Mouse (Mus musculus) left cerebral cortex, adult 2 months (tissue): Measurements from ENCODE around the gene Sf3b5. TPM values are rescaled to one million over a fixed set of nuclear protein-coding genes. Genes with fewer than 3 reads are reported as not detected.

Experiments
- DNase-seq, 2 experiments: peaks; one replicate each; pipeline ENCODE4 v3.0.0; 2021 to 2022; ENCODE audit warnings: low spot score in 2 of 2, mixed read lengths in 1 of 2; ENCODE audit errors: extremely low spot score in 1 of 2
- H3K27ac ChIP-seq: fragments of 200-600 bp; 2 replicates; pipeline ENCODE4 v1.8.1; 2022
- H3K4me3 ChIP-seq: fragments of 200-600 bp; 2 replicates; pipeline ENCODE4 v1.8.1; 2022
- CTCF ChIP-seq: fragments of 200-600 bp; IDR thresholded peaks from 2 replicates; pipeline ENCODE4 v1.8.1; 2022; ENCODE audit warnings: antibody characterized with exemption, mild to moderate bottlenecking, moderate library complexity
- intact Hi-C: fragments of 180-260 bp; cut with DNase I; formaldehyde crosslinking; loops from one replicate; pipeline ENCODE4 v1.15.1; 2025
- long read RNA-seq, 2 experiments: library from polyadenylated mRNA; stranded (forward); transcript quantifications; one replicate each; pipeline ENCODE4 v2.0.0; 2021; ENCODE audit warnings: borderline mapping rate in 2 of 2
- total RNA-seq, 2 experiments: library from RNA; stranded (reverse); gene quantifications; 2 replicates each; pipeline ENCODE4 v1.2.3; 2021

Sf3b5 gene
- total RNA-seq = 1 to 10 TPM; 7.8 to 7.9 TPM
- long read RNA-seq, experiment 1, transcript Sf3b5-201 (1 exons, 3,841 nt) = major isoform, 61 of 61 reads
- long read RNA-seq, experiment 1, partial matches to known transcripts = 0 of 61 reads
- long read RNA-seq, experiment 1, other reads (novel, unspliced or antisense) = 0 of 61 reads
- long read RNA-seq, experiment 2, transcript Sf3b5-201 (1 exons, 3,841 nt) = major isoform, 33 of 33 reads
- long read RNA-seq, experiment 2, partial matches to known transcripts = 0 of 33 reads
- long read RNA-seq, experiment 2, other reads (novel, unspliced or antisense) = 0 of 33 reads

DNA sequence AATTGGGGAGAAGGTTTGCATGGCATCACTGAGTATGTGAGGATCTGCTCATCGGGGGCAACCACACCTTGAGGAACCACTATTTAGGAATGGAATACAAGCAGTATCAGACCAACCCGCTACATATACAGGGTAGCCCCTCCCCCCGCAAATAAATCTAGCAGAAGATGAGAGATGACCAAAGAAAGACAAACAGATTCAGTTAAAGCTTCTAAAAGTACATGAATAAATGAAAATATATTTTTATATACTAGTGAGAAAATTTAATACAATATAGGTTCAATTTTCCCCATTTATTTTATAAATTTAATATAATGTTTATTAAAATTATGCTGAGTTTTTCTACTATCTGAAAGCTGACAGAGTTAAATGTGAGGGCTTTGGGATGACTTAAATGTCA is at the start of gene Sf3b5:
Gene Sf3b5 (plus strand): TSS at position 301 of the 400 bp plus-strand sequence.
- Histone ChIP-seq H3K4me3 (no peak within 1 kb of the TSS), H3K27ac (no peak within 1 kb of the TSS)
- intact Hi-C loops = loop anchor here (5.0 kb wide), 1 partner anchor 83 kb away; no protein-coding TSS in a partner anchor
- DNase-seq = no peak
- TF ChIP-seq CTCF = no peak

DNA sequence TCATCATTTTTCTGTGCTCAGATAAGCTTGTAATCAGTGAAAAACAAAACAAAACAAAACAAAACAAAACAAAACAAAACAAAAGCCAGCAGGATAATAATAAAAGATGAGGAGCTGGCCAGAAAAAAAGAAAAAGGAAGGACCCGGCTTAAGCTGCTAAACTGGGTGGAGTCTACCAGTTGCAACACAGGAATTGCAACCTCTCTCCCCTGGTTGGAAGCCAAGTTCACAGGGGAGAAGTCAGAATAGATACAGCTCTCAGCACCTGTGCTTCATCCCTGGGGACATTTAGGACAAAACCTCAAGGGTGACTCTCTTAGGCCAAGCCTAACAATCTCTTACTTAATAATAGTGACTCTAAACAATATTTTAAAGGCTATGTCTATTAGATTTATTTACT is 49.3 kb upstream of the Sf3b5 start:
- Histone ChIP-seq H3K4me3 (no peak overlapping the region), H3K27ac (no peak overlapping the region)
- no peak for DNase-seq
- intact Hi-C loops = no loop called here
- TF ChIP-seq CTCF = no peak

DNA sequence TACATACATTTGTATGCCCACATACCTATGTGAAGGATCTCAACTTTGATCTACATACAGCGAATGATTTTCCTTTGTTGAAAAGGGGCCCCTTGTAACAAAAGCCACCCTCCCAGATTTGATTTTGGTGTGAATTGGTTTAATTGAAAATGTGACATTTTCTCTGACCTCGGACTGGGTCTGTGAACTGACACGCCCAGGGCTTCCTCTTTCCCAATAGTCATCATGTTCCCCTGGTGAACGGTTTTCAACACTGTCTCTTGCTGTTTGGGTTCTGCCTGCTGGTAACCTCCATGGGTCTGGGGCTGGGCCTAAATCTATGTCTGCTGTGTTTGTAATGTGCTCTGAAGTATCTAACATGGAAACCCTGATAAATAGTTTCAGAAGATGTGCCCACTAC is 47.9 kb upstream of the Sf3b5 start:
- H3K4me3 ChIP-seq = no peak overlapping the region
- no peak overlapping the region for H3K27ac ChIP-seq
- no peak for TF ChIP-seq CTCF
- intact Hi-C loops = no loop called here
- DNase-seq = no peak

DNA sequence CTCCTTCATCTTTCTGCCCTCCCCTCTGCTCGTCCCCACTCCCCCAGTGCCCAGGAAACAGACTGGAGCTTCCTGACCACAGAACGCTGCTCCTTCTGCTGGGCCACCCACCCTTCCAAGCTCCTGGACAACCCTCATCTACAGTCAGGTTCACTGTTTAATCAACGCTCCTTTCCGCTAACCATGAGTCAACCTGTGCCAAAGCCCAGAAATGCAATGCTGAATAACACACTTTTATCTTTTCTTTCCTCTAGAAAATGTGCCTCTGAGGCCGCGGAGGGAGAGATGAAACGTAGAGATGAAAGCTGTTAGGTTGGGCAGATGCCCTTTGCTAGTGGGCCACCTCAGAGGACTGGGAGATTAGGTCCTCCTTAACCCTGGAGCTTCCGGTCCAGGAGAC is 43.6 kb upstream of the Sf3b5 start:
- no peak overlapping the region for H3K27ac ChIP-seq
- TF ChIP-seq CTCF = no peak
- no peak overlapping the region for H3K4me3 ChIP-seq

GRCm38 (mm10) chr10:12962238-12962637 is 42.9 kb upstream of the Sf3b5 start:
- TF ChIP-seq CTCF = no peak

More for the DNA sequence above, 43.6 kb upstream of the Sf3b5 start:
- no peak for DNase-seq
- intact Hi-C loops = no loop called here

GRCm38 (mm10) chr10:12963362-12964147 is 41.6 kb upstream of the Sf3b5 start:
- intact Hi-C loops = no loop called here
- no peak for TF ChIP-seq CTCF
- H3K4me3 ChIP-seq = peak overlapping the region; percentile 59
- DNase-seq = no peak
- no peak overlapping the region for H3K27ac ChIP-seq

More at GRCm38 (mm10) chr10:12962238-12962637, 42.9 kb upstream of the Sf3b5 start:
- Histone ChIP-seq H3K4me3 (no peak overlapping the region), H3K27ac (no peak overlapping the region)
- no peak for DNase-seq
- intact Hi-C loops = no loop called here

GRCm38 (mm10) chr10:12964151-12965075 is 40.7 kb upstream of the Sf3b5 start, which contains the start of gene Stx11:
Gene Stx11, minus strand, starts transcription at chr10:12964298.
- no peak for TF ChIP-seq CTCF
- peak in 1 of 2 experiments; percentile 26 for DNase-seq
- intact Hi-C loops = no loop called here
- Histone ChIP-seq H3K4me3 (peak within 1 kb of the TSS; percentile 59), H3K27ac (no peak within 1 kb of the TSS)

DNA sequence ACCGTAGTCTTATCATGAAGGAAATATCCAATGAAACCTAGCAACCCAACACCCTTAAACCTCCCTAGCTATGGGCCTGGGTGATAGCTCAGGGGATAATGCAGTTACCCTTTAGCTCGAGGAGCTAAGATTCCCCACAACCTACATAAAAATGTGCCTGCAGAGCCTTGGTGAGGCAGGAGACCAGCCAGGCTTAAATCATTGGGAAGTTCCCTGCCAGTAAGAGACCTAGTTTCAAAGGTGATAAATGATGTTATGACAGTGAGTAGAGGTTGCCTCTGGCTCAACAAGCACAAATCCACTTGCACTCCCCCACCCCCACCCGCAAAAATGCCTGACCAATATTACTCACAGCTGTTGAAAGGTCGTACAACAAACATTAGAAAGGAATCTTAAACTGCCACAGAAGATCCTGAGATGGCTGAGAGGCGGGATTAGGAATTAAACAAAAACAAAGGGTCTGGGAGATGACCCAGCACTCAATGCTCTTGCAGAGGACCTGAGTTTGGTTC is 39.4 kb upstream of the Sf3b5 start:
- Histone ChIP-seq H3K27ac (no peak overlapping the region), H3K4me3 (no peak overlapping the region)
- DNase-seq = no peak
- no peak for TF ChIP-seq CTCF
- intact Hi-C loops = no loop called here

- Histone ChIP-seq H3K27ac (no peak overlapping the region), H3K4me3 (no peak overlapping the region)
- intact Hi-C loops = no loop called here
- no peak for DNase-seq
- TF ChIP-seq CTCF = no peak
These were observed 30.6 kb upstream of the Sf3b5 start for GRCm38 (mm10) chr10:12974572-12974971.

DNA sequence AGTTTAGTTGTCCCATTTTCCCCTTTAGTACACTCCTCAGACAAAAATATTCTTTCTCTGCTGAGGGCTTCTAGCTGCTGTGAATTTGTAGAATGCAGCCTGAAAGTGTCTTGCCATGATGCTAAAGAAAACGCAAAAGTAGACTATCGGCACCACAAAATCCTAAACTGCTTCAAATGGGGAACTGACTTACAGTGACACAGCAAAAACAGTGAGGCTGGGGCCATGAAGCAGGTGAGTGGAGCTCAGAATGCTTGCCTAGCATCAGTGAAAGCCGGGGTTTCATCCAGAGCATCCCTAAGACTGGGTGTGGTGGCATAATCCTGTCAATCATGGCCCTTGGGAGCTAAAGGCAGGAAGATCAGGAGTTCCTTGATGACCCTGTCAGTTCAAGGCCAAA is 29.7 kb upstream of the Sf3b5 start:
- intact Hi-C loops = no loop called here

DNA sequence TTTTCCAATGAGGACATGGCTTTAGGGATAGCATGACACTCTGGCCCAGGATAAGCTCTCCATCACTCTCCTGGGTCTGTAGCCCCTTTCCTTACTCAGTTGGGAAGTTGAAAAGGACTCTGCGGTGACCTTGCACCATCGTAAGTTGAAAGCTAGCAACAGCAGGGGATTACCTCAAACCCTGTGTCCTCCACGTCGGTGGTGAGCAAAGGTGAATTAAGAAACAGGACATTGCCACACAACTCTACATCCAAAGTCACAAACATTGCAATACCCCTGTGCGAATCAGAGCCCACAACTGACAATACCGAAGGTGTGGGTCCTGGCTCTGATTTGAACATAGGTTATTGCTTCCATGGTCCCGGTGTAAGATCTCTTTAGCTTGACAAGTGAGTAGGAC is 29.2 kb upstream of the Sf3b5 start:
- intact Hi-C loops = no loop called here
- no peak overlapping the region for H3K4me3 ChIP-seq
- no peak for TF ChIP-seq CTCF
- no peak overlapping the region for H3K27ac ChIP-seq
- DNase-seq = no peak

More for the DNA sequence above, 29.7 kb upstream of the Sf3b5 start:
- no peak for TF ChIP-seq CTCF
- Histone ChIP-seq H3K4me3 (no peak overlapping the region), H3K27ac (no peak overlapping the region)
- DNase-seq = no peak

- DNase-seq = no peak
- no peak overlapping the region for H3K27ac ChIP-seq
- no peak overlapping the region for H3K4me3 ChIP-seq
- intact Hi-C loops = no loop called here
- no peak for TF ChIP-seq CTCF
These were observed 28.6 kb upstream of the Sf3b5 start for GRCm38 (mm10) chr10:12976552-12976951.
